Mouse (Mus musculus): ENCODE results near the gene Abi1.
"Not testable (repeated sequence)": the region's sequence is repeated elsewhere in the genome, so short reads cannot be mapped to it uniquely, and the experiment has no call there.

Gene Abi1

GRCm38 (mm10) chr2:23034692-23035435 lies 5.2 kb downstream of the Abi1 start:
- DNase-seq (ENCODE audit: low spot score in 2 of 2) = no peak

- no peak for DNase-seq (ENCODE audit: low spot score in 2 of 2)
Observed at GRCm38 (mm10) chr2:23030631-23031030, 9.4 kb downstream of the Abi1 start.

- DNase-seq (ENCODE audit: low spot score in 2 of 2) = no peak
Observed at GRCm38 (mm10) chr2:23028826-23029225, 11.2 kb downstream of the Abi1 start.

- DNase-seq (ENCODE audit: low spot score in 2 of 2) = no peak
Observed at GRCm38 (mm10) chr2:23026379-23026778, 13.7 kb downstream of the Abi1 start.

GRCm38 (mm10) chr2:23023714-23024282 lies 16.2 kb downstream of the Abi1 start:
- DNase-seq (ENCODE audit: low spot score in 2 of 2) = no peak

- no peak for DNase-seq (ENCODE audit: low spot score in 2 of 2)
Observed at GRCm38 (mm10) chr2:23023023-23023422, 17.0 kb downstream of the Abi1 start.

- no peak for DNase-seq (ENCODE audit: low spot score in 2 of 2)
Observed at GRCm38 (mm10) chr2:23021721-23022120, 18.3 kb downstream of the Abi1 start.

GRCm38 (mm10) chr2:23021320-23021719 lies 18.7 kb downstream of the Abi1 start:
- DNase-seq (ENCODE audit: low spot score in 2 of 2) = no peak

GRCm38 (mm10) chr2:23019170-23019569 lies 20.9 kb downstream of the Abi1 start:
- no peak for DNase-seq (ENCODE audit: low spot score in 2 of 2)

GRCm38 (mm10) chr2:23016121-23016520 lies 23.9 kb downstream of the Abi1 start:
- DNase-seq (ENCODE audit: low spot score in 2 of 2) = no peak

GRCm38 (mm10) chr2:23015335-23015734 lies 24.7 kb downstream of the Abi1 start:
- DNase-seq (ENCODE audit: low spot score in 2 of 2) = no peak

GRCm38 (mm10) chr2:23014935-23015334 lies 25.1 kb downstream of the Abi1 start:
- DNase-seq (ENCODE audit: low spot score in 2 of 2) = not testable (repeated sequence)

- no peak for DNase-seq (ENCODE audit: low spot score in 2 of 2)
Observed at GRCm38 (mm10) chr2:23008256-23008655, 31.8 kb downstream of the Abi1 start.

GRCm38 (mm10) chr2:23007577-23007976 lies 32.5 kb downstream of the Abi1 start:
- DNase-seq (ENCODE audit: low spot score in 2 of 2) = no peak

GRCm38 (mm10) chr2:23007149-23007548 lies 32.9 kb downstream of the Abi1 start:
- DNase-seq (ENCODE audit: low spot score in 2 of 2) = no peak

GRCm38 (mm10) chr2:23006219-23006618 lies 33.8 kb downstream of the Abi1 start:
- no peak for DNase-seq (ENCODE audit: low spot score in 2 of 2)

- DNase-seq (ENCODE audit: low spot score in 2 of 2) = no peak
Observed at GRCm38 (mm10) chr2:23002637-23003036, 37.4 kb downstream of the Abi1 start.

GRCm38 (mm10) chr2:22999620-23000019 lies 40.4 kb downstream of the Abi1 start:
- no peak for DNase-seq (ENCODE audit: low spot score in 2 of 2)

GRCm38 (mm10) chr2:22998804-22999203 lies 41.2 kb downstream of the Abi1 start:
- DNase-seq (ENCODE audit: low spot score in 2 of 2) = no peak

GRCm38 (mm10) chr2:22998015-22998414 lies 42.0 kb downstream of the Abi1 start:
- DNase-seq (ENCODE audit: low spot score in 2 of 2) = no peak

- no peak for DNase-seq (ENCODE audit: low spot score in 2 of 2)
Observed at GRCm38 (mm10) chr2:22996071-22996470, 44.0 kb downstream of the Abi1 start.

GRCm38 (mm10) chr2:22985973-22986657 lies 53.9 kb downstream of the Abi1 start:
- no peak for DNase-seq (ENCODE audit: low spot score in 2 of 2)

GRCm38 (mm10) chr2:22977387-22977973 lies 62.6 kb downstream of the Abi1 start:
- DNase-seq (ENCODE audit: low spot score in 2 of 2) = no peak

All from spleen, postnatal 14 days (tissue).